Mouse (Mus musculus): ENCODE measurements around the gene Spdye4c.

DNA sequence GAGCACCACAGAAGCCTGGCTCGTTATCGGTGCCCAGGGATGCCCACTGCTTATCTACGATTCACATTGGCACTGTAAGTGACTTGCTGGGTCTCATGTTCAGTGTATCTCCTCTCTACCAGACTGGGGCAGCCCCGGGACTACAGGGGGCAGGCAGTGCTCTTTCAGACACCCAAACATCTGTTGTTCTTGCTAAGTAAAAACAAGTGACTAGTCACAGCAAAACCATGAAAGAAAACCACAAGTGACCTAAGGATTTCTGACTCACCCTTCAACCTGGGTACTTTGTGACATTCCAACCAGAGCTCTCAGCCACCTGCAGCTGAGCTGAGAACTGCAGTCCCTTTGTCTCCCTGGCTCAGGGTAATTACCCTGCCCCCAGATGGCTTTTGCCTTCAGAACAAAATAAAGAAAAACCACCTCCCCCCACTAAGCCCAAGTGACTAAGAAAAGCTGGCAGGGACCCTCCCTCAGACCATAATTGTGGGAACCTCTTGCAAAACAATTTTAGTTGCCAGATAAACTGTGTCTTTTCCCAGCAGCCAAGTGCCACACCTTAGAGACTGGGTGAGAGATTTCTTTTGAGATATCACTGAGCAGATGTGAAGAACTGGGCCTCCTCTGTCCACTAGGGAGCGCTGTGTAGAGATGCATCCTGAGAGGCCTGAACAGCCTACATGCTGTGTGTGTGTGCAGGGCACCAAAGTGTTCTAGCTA, 46.4 kb upstream of the Spdye4c start:
- peak; percentile 53 for TF ChIP-seq CTCF (IDR thresholded peaks at IDR 0.05)
- TF ChIP-seq EP300 (IDR thresholded peaks at IDR 0.05; ENCODE audit: insufficient read depth, low read depth, low read length) = no peak
